Mouse (Mus musculus): Measurements from ENCODE around the gene Maml3.

DNA sequence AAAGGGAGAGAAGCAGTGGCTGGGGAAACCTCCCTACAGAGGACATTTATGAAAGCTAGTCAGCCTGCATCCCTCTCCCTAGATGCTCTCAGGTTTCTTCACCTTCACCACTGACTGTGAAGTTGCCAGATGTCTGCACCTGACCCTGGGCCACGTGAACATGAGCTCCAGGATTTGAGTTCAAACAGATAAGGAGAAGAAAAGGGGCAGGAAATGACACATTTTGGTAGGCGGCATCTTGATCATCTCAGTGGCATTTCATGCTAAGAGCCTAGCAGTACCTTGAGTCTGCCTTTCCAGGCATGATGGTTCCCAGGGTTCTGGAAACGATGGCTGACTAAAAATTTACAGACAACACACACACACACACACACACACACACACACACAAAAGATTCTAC, 345.3 kb downstream of the Maml3 start:
- TF ChIP-seq EP300 (IDR thresholded peaks at IDR 0.05; ENCODE audit: low read depth), result no peak
- TF ChIP-seq CTCF (IDR thresholded peaks at IDR 0.05; ENCODE audit: low read depth), result no peak
